ENCODE assay signal across 28 mouse cellular contexts in the genomic region with DNA sequence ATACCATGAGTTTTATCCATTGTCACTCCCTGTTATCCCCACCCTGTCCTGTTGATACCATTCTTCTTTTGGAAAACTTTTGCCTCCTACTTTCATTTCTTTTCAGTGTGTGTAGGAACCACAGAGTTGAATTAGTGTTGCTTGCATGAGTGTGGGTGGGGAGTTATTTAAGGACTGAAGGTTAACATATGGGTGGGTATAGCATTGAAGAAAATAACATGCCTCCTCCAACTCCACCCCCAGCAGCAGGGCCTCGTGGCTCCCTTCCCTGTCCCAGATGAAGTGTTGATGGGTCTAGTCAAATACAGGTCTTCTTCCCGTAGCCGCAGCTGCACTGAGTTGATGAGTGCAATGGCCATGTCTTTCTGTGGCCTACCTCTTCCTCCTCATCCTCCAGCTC.
"Had no signal": no experiment of that assay in that cellular context is flagged by ENCODE, and none has a peak within 500 bp of the region (broad histone marks: within the 10 kb centered on the region; RNA-seq: fewer than 3 reads in every experiment).

No protein-coding gene starts in this region.

- ATAC-seq: forebrain, embryonic 13.5 days; forebrain, embryonic 14.5 days; forebrain, embryonic 15.5 days; forebrain, embryonic 16.5 days; forebrain, postnatal 0 days had no signal

- H3K27ac ChIP-seq: embryonic facial prominence, embryonic 10.5 days; embryonic facial prominence, embryonic 12.5 days; embryonic facial prominence, embryonic 13.5 days; embryonic facial prominence, embryonic 15.5 days; forebrain, embryonic 10.5 days; forebrain, embryonic 12.5 days; forebrain, embryonic 13.5 days; forebrain, embryonic 15.5 days; gastrocnemius, adult 2 months; heart, adult 2 months; heart, embryonic 10.5 days had no signal

- H3K27me3 ChIP-seq: embryonic facial prominence, embryonic 12.5 days; embryonic facial prominence, embryonic 13.5 days; embryonic facial prominence, embryonic 15.5 days; forebrain, embryonic 12.5 days; forebrain, embryonic 13.5 days; forebrain, embryonic 15.5 days had no signal

- DNase-seq: cerebellum, adult 9-10 months; cerebellum, adult 9-11 months; cerebellum, postnatal 10 days; cerebellum, postnatal 14 days; cerebellum, postnatal 25 days; cerebellum, postnatal 36 days; embryo, embryonic 11 days; forebrain, postnatal 0 days; gastrocnemius, adult 2 months; gastrocnemius, postnatal 10 days; gastrocnemius, postnatal 14 days; gastrocnemius, postnatal 25 days; gastrocnemius, postnatal 36 days; heart, adult 11 months; heart, adult 18-20 months; heart, adult 2 months had no signal

- H3K4me1 ChIP-seq: embryonic facial prominence, embryonic 10.5 days; embryonic facial prominence, embryonic 12.5 days; embryonic facial prominence, embryonic 13.5 days; embryonic facial prominence, embryonic 15.5 days; forebrain, embryonic 10.5 days; forebrain, embryonic 12.5 days; forebrain, embryonic 13.5 days; forebrain, embryonic 15.5 days; heart, embryonic 10.5 days had no signal

- H3K4me3 ChIP-seq: embryonic facial prominence, embryonic 10.5 days; embryonic facial prominence, embryonic 12.5 days; embryonic facial prominence, embryonic 13.5 days; embryonic facial prominence, embryonic 15.5 days; erythroblast, embryonic 14.5 days; forebrain, embryonic 10.5 days; forebrain, embryonic 12.5 days; forebrain, embryonic 13.5 days; forebrain, embryonic 15.5 days; gastrocnemius, adult 2 months; heart, adult 2 months; heart, embryonic 10.5 days had no signal
